Mouse (Mus musculus): ENCODE measurements around the gene Nme6. TPM values are rescaled to one million over a fixed set of nuclear protein-coding genes. Genes with fewer than 3 reads are reported as not detected.

Nme6 gene
- total RNA-seq, 4 experiments from 2014 or later: 11.7 to 15.0 (median 14.4) TPM

DNA sequence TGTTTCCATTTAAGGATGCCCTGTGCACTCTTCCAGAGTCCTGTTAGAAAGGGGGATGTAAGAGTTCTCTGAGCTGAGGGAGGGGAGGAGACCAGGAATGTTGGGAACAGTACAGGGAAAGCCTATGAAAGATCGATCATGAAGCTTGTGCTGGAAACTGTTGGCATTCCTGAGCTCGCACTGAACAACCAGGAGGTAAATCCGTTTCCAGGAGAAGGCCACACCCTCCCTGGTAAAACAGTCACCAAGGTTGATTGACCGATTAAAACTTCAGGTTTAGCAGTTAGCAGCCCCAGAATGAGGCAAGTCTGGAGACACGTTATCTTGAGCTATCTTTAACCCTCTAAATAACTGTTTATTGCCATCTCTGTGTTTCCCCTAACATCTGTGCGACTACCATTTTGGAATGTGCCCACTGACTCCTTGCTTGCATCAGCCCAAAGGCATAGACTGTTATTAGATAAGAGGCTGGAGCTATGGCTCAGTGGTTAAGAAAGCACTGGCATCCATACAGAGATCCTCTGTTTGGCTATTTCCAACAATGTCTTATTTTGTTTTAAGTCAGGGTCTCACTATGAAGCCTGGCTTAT lies 38.5 kb downstream of the Nme6 start:
- no peak for DNase-seq (ENCODE audit: low spot score in 2 of 2)

DNA sequence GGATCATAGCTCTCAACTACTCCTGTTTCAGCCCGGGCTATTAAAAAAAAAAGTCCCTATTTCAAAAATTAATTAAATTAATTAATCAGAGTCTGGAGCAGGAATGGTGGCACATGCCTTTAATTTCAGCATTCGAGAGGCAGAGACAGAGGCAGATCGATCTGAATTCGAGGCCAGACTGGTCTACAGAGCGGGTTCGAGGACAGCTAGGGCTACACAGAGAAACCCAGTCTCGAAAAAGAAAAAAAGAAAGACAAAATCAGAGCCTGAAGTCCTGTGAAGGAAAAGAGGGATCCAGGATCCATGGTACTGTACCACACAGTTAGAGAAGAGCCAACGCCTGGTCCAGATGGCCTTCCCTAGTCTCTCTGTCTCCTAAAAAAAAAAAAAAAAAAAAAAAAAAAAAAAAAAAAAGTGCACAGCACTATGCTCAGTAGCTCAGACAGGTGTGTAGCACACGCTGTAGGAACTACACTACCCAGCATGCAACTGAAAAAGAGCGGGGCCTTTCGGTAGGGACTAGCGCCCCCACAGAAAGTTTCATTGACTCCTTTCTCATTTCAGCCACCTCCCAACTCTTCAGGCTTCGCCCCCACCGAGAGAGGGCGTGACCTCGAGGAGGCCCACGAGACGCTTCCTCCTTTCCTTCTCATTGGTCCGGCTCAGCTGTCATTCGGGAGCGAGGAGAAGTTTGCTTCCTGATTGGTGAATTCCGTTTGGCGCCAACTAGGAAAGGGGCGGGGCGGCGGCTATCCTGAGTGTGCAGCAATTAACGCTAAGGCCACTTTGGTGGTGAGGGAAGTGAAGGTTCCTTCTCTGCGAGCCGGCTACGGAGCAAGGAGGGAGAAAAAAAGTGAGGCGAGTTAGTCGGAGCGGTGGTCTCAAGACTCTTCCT lies 42.5 kb downstream of the Nme6 start, which contains the start of gene Cdc25a:
Gene Cdc25a (plus strand): TSS at position 783 of the 895 bp plus-strand sequence.
- peak; percentile 95 to 97 for DNase-seq (ENCODE audit: low spot score in 2 of 2)

DNA sequence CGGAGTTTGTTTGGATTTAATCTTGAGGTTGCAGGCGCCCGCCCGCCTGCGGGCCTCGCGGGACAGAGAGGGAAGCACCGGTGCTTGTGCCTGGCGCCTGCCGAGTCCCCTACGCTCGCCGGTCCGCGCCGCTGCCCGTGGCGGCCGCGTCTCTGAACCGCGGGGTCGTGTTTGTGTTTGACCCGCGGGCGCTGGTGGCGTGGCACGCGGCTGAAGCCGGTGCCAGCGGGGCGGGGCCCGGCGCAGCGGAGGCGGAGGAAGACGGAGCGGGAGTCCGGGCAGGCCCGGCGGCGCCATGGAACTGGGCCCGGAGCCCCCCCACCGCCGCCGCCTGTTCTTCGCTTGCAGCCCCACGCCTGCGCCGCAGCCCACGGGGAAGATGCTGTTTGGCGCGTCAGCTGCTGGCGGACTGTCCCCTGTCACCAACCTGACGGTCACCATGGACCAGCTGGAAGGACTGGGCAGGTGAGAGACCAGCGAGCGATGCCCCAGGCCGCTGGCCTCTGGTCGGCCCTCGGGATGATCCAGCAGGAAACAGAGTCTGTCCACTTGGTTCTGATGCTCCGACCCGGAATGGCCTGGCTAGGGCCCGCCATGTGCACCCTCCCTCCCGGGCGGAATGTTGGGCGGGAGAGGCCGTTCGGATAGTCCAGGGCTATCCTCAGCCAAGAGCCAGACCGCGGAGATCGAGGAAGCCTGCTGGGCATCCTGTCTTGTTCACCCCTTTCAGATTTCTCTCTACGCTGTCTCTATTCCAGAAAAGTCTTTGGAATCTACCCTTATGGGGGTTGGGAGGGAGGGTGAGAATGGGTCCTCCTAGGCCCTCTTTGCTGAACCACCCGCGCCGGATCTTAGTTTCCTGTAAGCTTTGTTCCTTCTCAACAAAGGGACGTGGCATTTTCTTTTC lies 43.4 kb downstream of the Nme6 start:
- peak in 1 of 2 experiments; percentile 32 for DNase-seq (ENCODE audit: low spot score in 2 of 2)

DNA sequence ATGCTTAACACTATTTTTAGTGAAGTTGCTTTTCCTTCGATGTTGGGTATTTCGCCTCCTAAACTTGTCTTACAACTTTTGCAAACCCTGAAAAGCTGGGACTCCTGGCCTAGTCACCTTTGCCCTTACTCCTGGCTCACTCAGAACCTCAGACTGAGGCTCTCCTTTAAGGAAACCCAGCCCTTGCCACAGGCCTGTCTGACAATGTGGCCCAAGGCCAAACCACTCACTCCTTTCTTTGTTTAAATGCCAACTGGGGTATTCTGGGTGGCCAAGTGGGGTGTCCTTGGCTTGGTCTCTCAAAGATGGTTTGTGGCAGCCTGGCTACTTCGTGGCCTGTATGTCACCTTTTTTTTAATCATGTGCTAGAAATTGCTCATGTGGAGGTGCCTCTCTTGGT lies 44.2 kb downstream of the Nme6 start:
- no peak for DNase-seq (ENCODE audit: low spot score in 2 of 2)

DNA sequence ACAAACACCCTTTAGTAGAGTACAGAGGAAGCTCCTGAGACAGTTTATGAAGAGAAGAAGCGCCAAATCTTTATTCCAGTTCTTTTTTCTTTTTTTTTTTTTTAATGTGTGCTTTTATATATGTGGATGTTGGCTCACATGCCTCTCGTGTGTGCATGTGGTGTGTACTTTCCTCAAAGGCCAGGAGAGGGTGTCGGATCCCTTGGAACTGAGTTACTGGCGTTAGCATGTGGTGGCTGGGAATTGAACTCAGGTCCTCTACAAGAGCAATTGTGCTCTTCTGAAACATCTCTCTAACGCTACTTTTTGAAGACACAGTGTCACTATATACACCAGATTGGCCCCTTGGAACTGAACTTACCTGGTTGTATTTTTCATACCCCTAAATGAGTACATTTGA lies 45.1 kb downstream of the Nme6 start:
- DNase-seq (ENCODE audit: low spot score in 2 of 2): no peak

DNA sequence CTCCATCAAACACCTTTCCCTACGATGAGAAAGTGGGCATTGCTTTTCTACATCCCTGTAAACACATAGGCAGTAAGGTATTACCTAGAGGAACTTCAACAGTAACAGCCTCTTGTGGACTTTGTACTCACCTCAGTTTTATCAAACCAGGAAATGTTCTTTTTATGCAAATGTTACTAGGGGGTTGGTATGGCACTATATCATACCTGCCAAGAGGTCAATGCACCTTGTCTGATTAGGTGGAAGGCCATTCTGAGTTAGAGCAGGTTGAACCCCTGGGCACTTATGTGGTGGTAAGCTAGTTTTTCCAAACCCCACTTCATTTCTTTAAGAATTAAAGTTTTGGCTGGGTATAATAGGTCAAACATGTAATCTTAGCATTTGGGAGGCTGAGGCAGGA lies 46.8 kb downstream of the Nme6 start:
- DNase-seq (ENCODE audit: low spot score in 2 of 2): no peak

DNA sequence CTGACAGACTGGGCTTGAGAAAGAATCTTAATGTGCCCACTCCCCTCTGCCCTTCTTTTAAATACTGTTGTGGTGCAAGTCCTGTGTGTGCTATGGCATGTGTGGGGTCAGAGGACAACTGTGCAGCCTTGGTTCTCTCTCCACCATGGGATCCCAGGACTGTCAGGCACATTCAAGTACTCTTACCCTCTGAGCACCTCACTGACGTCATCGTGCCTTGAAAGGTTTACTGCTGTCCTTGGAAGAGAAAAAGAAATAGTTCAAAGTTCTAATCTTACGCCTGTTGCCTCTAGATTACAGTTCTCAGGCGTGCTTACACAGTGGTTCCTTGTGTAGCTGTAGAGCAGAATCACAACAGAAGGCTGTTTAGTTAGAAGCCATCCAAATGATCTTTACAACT lies 53.7 kb downstream of the Nme6 start:
- no peak for DNase-seq (ENCODE audit: low spot score in 2 of 2)

DNA sequence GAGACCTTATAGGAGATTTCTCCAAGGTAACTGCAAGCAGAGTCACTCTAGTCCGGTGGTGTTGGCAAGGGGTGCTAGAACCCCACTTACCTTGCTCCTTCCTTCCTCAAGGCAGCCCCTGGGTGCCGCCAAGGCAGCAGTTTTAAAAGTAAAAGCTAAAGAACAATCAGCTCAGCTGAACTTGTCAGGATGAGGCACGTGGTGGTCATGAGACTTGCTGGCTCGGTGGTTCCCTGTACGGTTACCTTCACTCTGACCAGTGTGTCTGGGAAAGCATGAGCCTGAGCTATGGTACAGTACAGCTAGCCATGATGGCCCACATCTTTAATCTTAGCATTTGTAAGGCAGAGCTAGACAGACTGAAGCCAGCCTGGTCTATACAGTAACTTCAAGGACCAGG lies 54.8 kb downstream of the Nme6 start:
- DNase-seq (ENCODE audit: low spot score in 2 of 2): no peak

DNA sequence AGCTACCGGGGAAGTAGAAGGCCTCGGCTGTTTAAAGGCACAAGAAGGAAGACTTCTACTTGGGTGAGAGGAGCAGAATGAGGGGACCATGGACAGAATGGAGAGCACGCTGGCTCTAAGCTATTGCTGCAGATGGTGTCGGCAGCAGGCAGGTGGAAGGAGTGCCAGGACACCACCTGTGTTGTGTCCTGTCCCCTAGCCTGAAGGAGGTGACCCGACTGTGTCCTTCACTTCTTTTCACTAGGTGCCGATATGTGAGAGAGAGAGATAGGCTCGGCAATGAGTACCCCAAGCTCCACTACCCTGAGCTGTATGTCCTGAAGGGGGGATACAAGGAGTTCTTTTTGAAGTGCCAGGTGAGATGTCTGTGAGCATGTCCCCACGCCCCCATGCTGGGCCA lies 59.0 kb downstream of the Nme6 start:
- no peak for DNase-seq (ENCODE audit: low spot score in 2 of 2)

Small RNA genes within 50 kb of the gene (microRNA-seq; reads per million reads assigned to microRNA genes)
- 0 reads per million in 2 experiments for gene Mir7089

Other genes with a start within 250 kb of the Nme6 start
- gene Fbxw24, start 206.7 kb upstream of the Nme6 start, total RNA-seq (2022): not detected
- not detected for gene Fbxw25, start 168.1 kb upstream of the Nme6 start, total RNA-seq (2022)
- gene Fbxw18, start 130.0 kb upstream of the Nme6 start, total RNA-seq (2022): not detected
- not detected for gene Fbxw26, start 86.7 kb upstream of the Nme6 start, total RNA-seq (2022)
- gene Fbxw27, start 42.1 kb upstream of the Nme6 start, total RNA-seq (2022): not detected
- gene Spink8, start 20.5 kb upstream of the Nme6 start, total RNA-seq (2022): 10 to 100 TPM; 44.9 to 68.6 (median 55.3) TPM
- gene Camp, start 16.9 kb downstream of the Nme6 start, total RNA-seq (2022): not detected
- gene Cdc25a, start 42.8 kb downstream of the Nme6 start, total RNA-seq (2022): 1 to 10 TPM; 5.1 to 7.7 (median 6.4) TPM
- gene Map4, start 98.7 kb downstream of the Nme6 start, total RNA-seq (2022): 100 to 1,000 TPM; 568 to 629 (median 583) TPM